Mouse (Mus musculus) liver, embryonic 13.5 days (tissue): ENCODE results near the gene Sumf1. TPM values are rescaled to one million over a fixed set of nuclear protein-coding genes. Genes with fewer than 3 reads are reported as not detected.

ENCODE experiments used
- ATAC-seq: fragments of 200-750 bp; cut with Nextera tagmentation; 2 replicates; pipeline ENCODE4 v1.8.0; 2017; ENCODE audit warnings: low read depth, mild to moderate bottlenecking, moderate number of reproducible peaks, moderate library complexity
- DNase-seq: peaks from one replicate; pipeline ENCODE4 v3.0.0; 2022
- H3K27ac ChIP-seq: fragments of 300-500 bp; sonication (generic); 2 replicates; pipeline ENCODE4 v1.5.1; 2015; ENCODE audit warnings: moderate library complexity, mild to moderate bottlenecking, inconsistent platforms
- H3K27me3 ChIP-seq: fragments of 300-500 bp; sonication (generic); 2 replicates; pipeline ENCODE4 v1.6.1; 2015; ENCODE audit warnings: mild to moderate bottlenecking, inconsistent platforms
- H3K36me3 ChIP-seq: fragments of 300-500 bp; sonication (generic); 2 replicates; pipeline ENCODE4 v1.6.1; 2015; ENCODE audit warnings: mild to moderate bottlenecking, inconsistent platforms
- H3K4me1 ChIP-seq: fragments of 300-500 bp; sonication (generic); replicated peaks from 2 replicates; pipeline ENCODE4 v1.6.1; 2015; ENCODE audit warnings: inconsistent platforms
- H3K4me2 ChIP-seq: fragments of 300-500 bp; sonication (generic); 2 replicates; pipeline ENCODE4 v1.6.1; 2015; ENCODE audit warnings: inconsistent platforms, mild to moderate bottlenecking, moderate library complexity
- H3K4me3 ChIP-seq: fragments of 300-500 bp; sonication (generic); replicated peaks from 2 replicates; pipeline ENCODE4 v1.5.1; 2015; ENCODE audit warnings: mild to moderate bottlenecking, inconsistent platforms
- H3K9ac ChIP-seq: fragments of 300-500 bp; sonication (generic); 2 replicates; pipeline ENCODE4 v1.6.1; 2015; ENCODE audit warnings: mild to moderate bottlenecking, inconsistent platforms
- H3K9me3 ChIP-seq: fragments of 300-500 bp; sonication (generic); replicated peaks from 2 replicates; pipeline ENCODE4 v1.6.1; 2016; ENCODE audit warnings: inconsistent platforms
- whole genome bisulfite sequencing: fragments of 180-500 bp; shearing (Covaris S2); methylation state at CpG from one replicate; pipeline ENCODE4 v1.1.7; 2015; ENCODE audit not compliant: insufficient replicate concordance; 5-methylcytosine and 5-hydroxymethylcytosine counted together
- polyA plus RNA-seq: library from polyadenylated mRNA; unstranded; fragments of >200 nt; fragmentation: Nextera tagmentation; extraction: Ambion mirVana; gene quantifications from 2 replicates; pipeline ENCODE4 v1.2.1, GENCODE M21; 2015

The Sumf1 gene
- polyA plus RNA-seq, 1 experiment from 2014 or later: 9.3 TPM

DNA sequence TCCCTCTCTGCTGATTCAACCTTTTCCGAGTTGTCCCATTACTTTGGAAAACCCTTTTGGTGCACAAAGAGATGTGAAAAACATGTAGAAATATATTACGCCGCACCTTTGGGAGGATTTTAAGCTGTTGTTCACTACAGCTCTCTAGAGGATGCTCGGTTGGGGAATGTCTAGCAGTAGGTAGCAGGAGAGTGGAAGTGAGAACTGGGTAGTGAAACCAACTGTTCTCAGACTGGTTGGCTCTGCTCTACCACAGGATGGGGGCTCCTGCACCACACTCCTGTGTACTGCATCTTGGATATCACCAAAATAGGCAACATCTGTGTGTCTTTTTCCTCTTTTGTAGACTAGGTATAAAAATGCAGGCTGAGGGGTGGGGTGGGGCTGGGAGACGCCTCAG lies 37.5 kb upstream of the Sumf1 start:
- WGBS: 71% methylated on average over 5 of the region's 5 CpGs
- Histone ChIP-seq H3K4me1 (peaks cover 15% of the 10 kb centered on the region; the same call in 1 of the 2 replicates), H3K27me3 (no peaks in the 10 kb centered on the region), H3K4me3 (no peak overlapping the region), H3K27ac (no peak overlapping the region), H3K9ac (no peak overlapping the region), H3K4me2 (no peak overlapping the region), H3K9me3 (no peaks in the 10 kb centered on the region), H3K36me3 (no peaks in the 10 kb centered on the region)
- ATAC-seq: no peak
- no peak for DNase-seq

DNA sequence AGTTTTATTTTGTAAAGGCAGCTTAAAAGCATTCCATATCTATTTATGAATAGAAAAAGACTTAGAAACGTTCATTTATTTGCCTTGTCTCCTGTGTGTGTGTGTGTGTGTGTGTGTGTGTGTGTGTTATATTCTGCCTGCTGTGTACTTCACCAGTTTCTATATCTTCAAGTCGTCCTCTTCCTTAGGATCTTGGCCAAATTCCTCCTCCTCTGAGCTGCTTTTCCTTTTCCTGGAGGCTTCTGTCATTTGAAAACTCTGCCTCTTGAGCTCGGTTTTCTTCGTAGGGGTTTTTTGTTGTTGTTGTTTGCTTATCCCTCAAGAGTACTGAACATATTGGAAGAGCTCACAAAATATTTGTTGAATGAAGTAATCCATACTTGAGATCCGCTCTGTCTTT lies 37.1 kb upstream of the Sumf1 start:
- no peaks in the 10 kb centered on the region for H3K9me3 ChIP-seq
- H3K9ac ChIP-seq: no peak overlapping the region
- H3K27ac ChIP-seq: no peak overlapping the region
- ATAC-seq (no peak), DNase-seq (no peak)
- no peaks in the 10 kb centered on the region for H3K27me3 ChIP-seq
- WGBS: 55% methylated on average over 5 of the region's 5 CpGs
- no peaks in the 10 kb centered on the region for H3K36me3 ChIP-seq
- H3K4me3 ChIP-seq: no peak overlapping the region
- no peak overlapping the region for H3K4me2 ChIP-seq
- 0 out of 2 replicates have a peak, but pooled peaks cover 11% of the 10 kb centered on the region for H3K4me1 ChIP-seq

DNA sequence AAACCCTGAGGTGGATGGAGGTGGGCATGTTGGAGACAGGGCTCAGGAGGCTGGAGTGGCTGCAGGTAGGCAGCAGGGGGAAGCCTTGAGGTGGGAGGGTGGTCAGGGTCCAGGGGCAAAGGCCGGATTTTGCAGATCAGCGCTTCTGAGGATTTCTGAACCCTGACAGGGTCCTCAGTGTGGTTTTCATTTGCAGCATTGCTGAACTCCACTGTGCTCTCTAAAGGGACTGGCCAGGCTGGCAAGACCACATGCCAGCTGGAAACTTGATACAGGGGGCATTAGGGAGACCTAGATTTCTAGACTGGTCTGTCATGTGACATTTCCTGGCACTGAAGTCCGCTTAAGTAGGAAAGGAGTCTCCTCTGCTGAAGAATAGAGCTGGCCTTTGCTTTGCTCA lies 32.6 kb upstream of the Sumf1 start:
- WGBS: 87% methylated on average over 3 of the region's 3 CpGs
- no peak for ATAC-seq
- Histone ChIP-seq H3K4me3 (no peak overlapping the region), H3K9ac (no peak overlapping the region), H3K27me3 (no peaks in the 10 kb centered on the region), H3K36me3 (no peaks in the 10 kb centered on the region), H3K4me2 (no peak overlapping the region), H3K4me1 (peaks cover 30% of the 10 kb centered on the region), H3K9me3 (no peaks in the 10 kb centered on the region), H3K27ac (no peak overlapping the region)
- no peak for DNase-seq

DNA sequence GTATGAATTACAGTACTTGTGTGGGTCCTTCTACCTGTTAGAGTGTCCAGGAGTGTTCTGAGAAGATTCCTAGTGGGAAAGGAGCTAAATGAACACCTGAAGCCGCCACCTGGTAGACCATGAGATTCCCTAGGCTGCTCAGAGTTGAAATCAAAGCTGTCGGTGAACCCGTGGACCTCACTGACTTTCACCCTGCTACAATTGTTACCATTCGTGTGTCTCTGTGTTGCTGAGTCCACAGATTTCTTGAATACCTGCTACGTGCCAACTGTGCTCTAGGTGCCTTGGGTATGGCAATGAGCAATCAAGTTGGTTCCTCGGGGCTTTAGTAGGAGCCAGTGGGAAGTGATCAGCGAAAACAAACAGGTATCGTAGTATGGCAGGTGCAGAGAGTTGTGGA lies 31.4 kb upstream of the Sumf1 start:
- no peaks in the 10 kb centered on the region for H3K27me3 ChIP-seq
- H3K9ac ChIP-seq: no peak overlapping the region
- H3K4me1 ChIP-seq: peaks cover 34% of the 10 kb centered on the region
- H3K4me2 ChIP-seq: no peak overlapping the region
- 76% methylated on average over 8 of the region's 8 CpGs for WGBS
- H3K9me3 ChIP-seq: no peaks in the 10 kb centered on the region
- ATAC-seq (no peak), DNase-seq (no peak)
- H3K27ac ChIP-seq: no peak overlapping the region
- no peak overlapping the region for H3K4me3 ChIP-seq
- H3K36me3 ChIP-seq: no peaks in the 10 kb centered on the region

DNA sequence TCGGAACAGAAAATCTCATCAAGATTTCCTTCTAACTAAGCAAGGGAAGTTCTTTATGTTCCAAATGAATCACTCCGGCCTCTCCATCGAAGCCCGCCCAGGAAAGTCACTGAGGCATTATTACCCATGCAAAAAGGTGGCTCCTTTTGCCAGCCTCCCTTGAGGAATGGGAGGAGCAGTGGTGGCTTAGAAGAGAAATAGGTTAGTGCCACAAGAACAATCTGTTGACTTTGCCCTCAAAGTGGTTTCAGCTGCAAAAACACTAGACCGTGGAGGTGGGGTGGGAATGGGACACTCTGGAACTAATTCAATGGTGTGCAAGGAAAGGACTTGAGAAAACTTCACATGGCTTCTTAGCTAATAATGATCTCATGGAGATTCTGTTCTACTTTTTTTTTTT lies 30.7 kb upstream of the Sumf1 start:
- 78% methylated on average over 5 of the region's 5 CpGs for WGBS
- Histone ChIP-seq H3K27ac (no peak overlapping the region), H3K4me3 (no peak overlapping the region), H3K9ac (no peak overlapping the region), H3K9me3 (no peaks in the 10 kb centered on the region), H3K4me2 (no peak overlapping the region), H3K36me3 (no peaks in the 10 kb centered on the region), H3K4me1 (peaks cover 37% of the 10 kb centered on the region), H3K27me3 (no peaks in the 10 kb centered on the region)
- no peak for DNase-seq
- ATAC-seq: no peak

DNA sequence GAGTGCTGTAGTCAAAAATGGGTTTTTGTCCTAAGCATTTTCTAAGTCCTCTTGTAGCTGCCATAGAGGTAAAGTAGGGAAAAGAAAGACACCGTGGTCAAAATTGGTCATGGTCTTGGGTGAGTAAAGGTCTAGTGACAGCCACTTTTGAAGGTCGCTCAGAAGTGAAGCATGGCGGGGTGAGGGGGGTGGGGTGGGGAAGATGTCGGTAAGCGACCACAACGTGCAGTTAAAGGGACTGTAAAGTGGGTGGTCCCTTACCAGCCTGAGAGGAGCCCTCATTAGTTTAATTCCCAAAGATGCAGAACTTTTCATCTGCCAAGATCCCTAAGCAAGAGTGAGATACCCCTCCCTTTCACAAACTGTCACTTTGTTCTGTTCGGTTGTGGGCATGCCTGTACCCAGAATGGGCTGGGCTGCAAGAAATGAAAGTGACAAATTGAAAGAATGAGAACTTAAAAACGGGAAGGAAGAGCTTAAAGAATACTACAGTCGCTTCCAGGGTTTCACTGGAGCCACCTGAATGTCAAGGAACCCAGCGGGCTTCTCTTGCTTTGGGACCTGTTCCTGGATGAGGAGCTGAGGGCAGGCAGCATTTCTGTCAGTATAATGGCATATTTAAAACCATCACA lies 29.0 kb upstream of the Sumf1 start:
- 6% methylated on average over 10 of the region's 10 CpGs for WGBS
- peak overlapping the region; percentile 79 for H3K9ac ChIP-seq
- ATAC-seq: no peak
- H3K9me3 ChIP-seq: no peaks in the 10 kb centered on the region
- peak overlapping the region; percentile 95 for H3K4me2 ChIP-seq
- peaks cover 37% of the 10 kb centered on the region for H3K4me1 ChIP-seq
- H3K27ac ChIP-seq: no peak overlapping the region; the same call in 1 of the 2 replicates
- DNase-seq: no peak
- H3K27me3 ChIP-seq: no peaks in the 10 kb centered on the region
- peak overlapping the region; percentile 77 for H3K4me3 ChIP-seq
- no peaks in the 10 kb centered on the region for H3K36me3 ChIP-seq

DNA sequence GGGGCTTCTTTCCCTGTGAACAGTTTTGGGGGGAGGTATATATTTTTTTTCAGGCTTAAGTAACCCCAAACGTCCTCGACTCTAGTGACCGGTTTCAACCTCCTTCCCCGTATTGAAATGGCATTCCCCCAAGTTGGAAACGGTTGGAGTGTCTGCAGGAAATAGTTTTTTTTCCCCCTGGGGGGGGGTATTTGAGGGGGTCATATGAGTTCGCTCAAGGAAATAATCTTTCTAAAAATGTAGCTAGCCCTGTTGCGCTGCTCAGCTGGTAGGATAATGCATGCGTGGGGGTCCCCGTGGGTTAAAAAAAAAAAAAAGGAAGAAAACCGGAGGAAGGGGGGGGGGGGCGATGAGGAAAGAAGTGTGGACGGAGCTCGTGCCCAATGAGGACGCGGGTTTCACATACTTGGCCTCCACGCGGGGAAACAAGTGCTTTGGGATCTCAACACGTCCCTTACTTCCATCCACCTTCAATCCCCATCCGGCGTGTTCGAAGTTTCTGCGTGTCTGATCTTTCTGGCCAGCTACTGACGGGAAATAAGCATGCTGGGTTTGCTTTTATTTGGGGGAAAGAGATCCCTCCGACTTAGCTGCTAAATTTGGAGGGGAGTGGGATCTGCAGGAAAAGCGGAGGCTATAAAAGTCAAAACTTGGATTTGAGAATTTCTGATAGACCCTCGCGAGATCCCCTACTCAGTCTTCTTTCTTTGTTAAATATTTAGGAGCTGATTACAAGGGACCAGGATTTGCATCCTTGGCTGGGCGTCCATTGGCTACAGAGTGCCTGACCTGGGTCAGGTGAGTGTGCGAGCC lies 28.3 kb upstream of the Sumf1 start:
- no peaks in the 10 kb centered on the region for H3K36me3 ChIP-seq
- ATAC-seq (no peak), DNase-seq (no peak)
- WGBS: 1% methylated on average over 28 of the region's 29 CpGs
- peaks cover 37% of the 10 kb centered on the region for H3K4me1 ChIP-seq
- peak overlapping the region; percentile 79 for H3K9ac ChIP-seq
- H3K4me2 ChIP-seq: peak overlapping the region; percentile 95
- H3K9me3 ChIP-seq: no peaks in the 10 kb centered on the region
- peak overlapping the region; percentile 77 for H3K4me3 ChIP-seq
- H3K27me3 ChIP-seq: no peaks in the 10 kb centered on the region
- peak overlapping the region; percentile 68; the same call in 1 of the 2 replicates for H3K27ac ChIP-seq

DNA sequence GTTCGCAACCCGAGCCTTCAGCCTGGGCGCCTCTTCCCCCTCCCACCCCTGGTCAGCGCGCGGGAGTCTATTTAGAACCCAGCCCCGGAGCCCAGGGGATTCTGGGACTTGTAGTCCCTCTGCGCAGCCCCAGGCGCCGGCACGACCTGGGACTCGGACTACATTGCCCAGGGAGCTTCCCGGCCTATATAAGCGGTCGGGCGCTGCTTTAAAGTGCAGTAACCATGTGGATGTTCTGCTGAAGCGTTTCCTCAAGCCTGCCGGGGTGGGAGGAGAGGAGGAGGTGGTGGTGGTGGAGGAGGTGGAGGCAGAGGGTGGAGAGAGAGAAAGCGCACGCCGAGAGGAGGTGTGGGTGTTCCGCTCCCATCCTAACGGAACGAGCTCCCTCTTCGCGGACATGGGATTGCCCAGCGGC lies 27.5 kb upstream of the Sumf1 start, which contains the start of gene Itpr1:
Gene Itpr1 (plus strand): TSS at position 216 of the 415 bp plus-strand sequence.
- under 1% methylated on average over 27 of the region's 27 CpGs for WGBS
- no peaks in the 10 kb centered on the region for H3K9me3 ChIP-seq
- no peaks in the 10 kb centered on the region for H3K36me3 ChIP-seq
- DNase-seq: peak; percentile 93
- H3K9ac ChIP-seq: peak within 1 kb of the TSS; percentile 79
- H3K27ac ChIP-seq: peak within 1 kb of the TSS; percentile 68
- H3K4me1 ChIP-seq: peaks cover 37% of the 10 kb centered on the region
- H3K27me3 ChIP-seq: no peaks in the 10 kb centered on the region
- ATAC-seq: peak; percentile 99
- peak within 1 kb of the TSS; percentile 77 for H3K4me3 ChIP-seq
- H3K4me2 ChIP-seq: peak within 1 kb of the TSS; percentile 95

DNA sequence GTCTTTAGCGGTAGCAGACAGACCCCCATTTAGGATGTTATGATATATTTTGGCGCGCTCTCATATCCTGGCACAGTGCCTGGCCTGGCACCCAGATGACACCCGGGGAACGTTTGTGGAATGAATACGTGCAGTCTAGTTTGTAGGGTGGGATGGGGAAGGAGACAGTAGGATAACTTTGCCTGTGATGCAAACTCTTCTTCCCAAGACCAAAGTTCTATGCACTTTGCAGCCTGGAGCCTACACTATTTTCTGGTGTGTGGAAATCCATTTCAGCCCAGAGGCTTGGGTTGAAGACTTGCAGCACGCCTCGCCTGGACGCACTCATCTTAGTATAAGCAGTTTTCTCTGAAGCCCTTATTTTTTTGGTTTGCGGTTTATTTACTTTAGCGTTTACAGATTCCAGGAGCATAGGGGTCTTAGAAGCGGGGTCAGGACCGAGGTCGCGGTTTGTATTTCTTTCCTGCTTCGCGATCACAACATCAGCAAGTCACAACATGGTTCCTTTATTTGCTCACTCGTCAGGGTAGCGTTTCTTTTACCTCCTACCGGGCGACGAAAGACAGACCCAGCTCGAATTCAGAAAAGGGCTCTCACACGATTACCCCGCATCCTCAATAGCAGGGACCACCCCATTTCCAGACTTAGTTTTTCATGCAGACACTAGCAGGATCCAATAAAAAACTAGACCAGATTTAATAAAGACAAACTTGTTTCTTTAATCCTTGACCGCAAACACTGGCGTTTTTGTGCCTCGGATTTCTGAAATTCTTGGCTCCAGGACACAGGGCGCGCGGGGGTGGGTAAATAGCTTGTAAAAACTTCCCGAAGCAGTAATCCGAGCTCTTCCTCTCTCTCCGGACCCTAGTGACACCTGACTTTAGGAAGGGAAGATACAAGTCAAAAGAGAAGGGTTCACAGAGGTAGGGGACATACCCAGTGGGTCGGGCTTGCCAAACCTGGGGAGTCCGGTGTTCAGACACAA lies 26.8 kb upstream of the Sumf1 start:
- DNase-seq: no peak
- no peak; the same call in 1 of the 2 replicates for ATAC-seq
- H3K4me3 ChIP-seq: peak overlapping the region; percentile 77

GRCm38 (mm10) chr6:108206914-108207566 lies 21.7 kb upstream of the Sumf1 start:
- WGBS: 53% methylated on average over 5 of the region's 5 CpGs
- H3K4me2 ChIP-seq: 0 out of 2 replicates have a peak overlapping the region, but pooled peaks have one; percentile 16
- ATAC-seq: peak; percentile 98

More for the DNA sequence above, 26.8 kb upstream of the Sumf1 start:
- Histone ChIP-seq H3K4me1 (peaks cover 40% of the 10 kb centered on the region), H3K27ac (peak overlapping the region; percentile 32), H3K27me3 (no peaks in the 10 kb centered on the region), H3K36me3 (no peaks in the 10 kb centered on the region), H3K9me3 (no peaks in the 10 kb centered on the region), H3K4me2 (peak overlapping the region; percentile 95), H3K9ac (peak overlapping the region; percentile 79)
- WGBS: 13% methylated on average over 36 of the region's 36 CpGs

More at GRCm38 (mm10) chr6:108206914-108207566, 21.7 kb upstream of the Sumf1 start:
- Histone ChIP-seq H3K36me3 (no peaks in the 10 kb centered on the region), H3K4me1 (peaks cover 19% of the 10 kb centered on the region), H3K27ac (peak overlapping the region; percentile 49), H3K4me3 (no peak overlapping the region), H3K27me3 (no peaks in the 10 kb centered on the region), H3K9ac (no peak overlapping the region), H3K9me3 (no peaks in the 10 kb centered on the region)
- peak; percentile 32 for DNase-seq
